Mouse (Mus musculus): ENCODE data around the gene Camk1d.

DNA sequence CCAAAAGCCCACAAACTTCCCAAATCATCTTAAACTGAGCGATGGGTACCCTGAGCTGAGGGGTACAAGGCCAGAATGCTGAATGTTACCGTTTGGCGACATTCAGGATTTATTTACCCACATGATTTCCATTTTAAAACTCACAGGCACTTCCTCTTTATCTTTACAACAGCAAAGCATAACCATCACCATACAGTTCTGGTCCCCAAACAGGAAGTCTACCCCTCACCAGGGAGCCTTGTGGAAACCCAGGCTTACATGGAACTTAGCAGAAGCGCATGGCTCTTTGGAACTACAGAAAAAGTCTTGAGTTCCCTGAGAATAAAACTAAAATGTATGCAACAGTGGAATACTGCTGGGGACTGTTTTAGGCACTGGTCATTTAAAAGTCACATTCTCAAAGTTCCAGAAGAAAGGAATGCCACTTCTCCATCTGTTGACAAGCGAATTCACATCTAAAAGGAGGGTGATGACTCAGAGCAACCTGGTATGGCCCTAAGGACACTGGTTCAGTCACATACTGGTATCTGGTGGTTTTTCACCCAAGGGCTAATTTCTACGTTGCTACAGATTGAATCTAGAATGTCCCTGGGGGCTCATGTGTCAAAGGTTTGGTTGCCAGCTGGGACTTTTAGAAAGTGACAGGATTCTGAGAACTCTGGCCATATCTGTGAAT is 121.7 kb downstream of the Camk1d start:
- TF ChIP-seq ZC3H11A (IDR thresholded peaks at IDR 0.05; ENCODE audit: borderline replicate concordance, low read depth, low read length): no peak
- no peak for TF ChIP-seq ZNF384 (IDR thresholded peaks at IDR 0.05; ENCODE audit: low read depth, low read length)
- no peak for TF ChIP-seq HCFC1 (IDR thresholded peaks at IDR 0.05; ENCODE audit: borderline replicate concordance, insufficient read depth, low read length)
- no peak for TF ChIP-seq CHD2 (IDR thresholded peaks at IDR 0.05; ENCODE audit: low read depth, low read length)
